Mouse (Mus musculus): ENCODE measurements around the gene Parp16.
A peak's percentile ranks its signal among the peaks of the same experiment; 100 is the strongest.
"Not testable (repeated sequence)": the region's sequence is repeated elsewhere in the genome, so short reads cannot be mapped to it uniquely, and the experiment has no call there.

Gene Parp16

DNA sequence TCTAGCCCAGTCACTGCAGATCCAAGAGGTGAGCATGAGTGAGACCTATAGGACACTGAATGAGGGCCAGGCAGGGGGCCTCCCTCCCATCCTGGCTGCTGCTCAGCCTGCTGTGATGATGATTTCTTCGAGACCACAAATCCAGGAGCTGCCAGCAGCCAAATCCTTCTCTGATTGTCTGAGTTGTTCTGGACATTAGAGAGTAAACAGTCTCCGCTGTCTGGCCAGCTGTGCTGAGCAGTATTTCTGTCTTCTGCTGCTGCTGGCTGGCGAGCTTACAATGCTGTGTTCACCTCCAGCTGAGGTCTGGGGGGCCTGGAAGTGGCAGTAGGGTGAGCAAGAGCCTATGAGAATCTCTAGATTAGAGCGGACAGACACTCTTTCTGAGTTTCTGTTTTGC lies 48.1 kb downstream of the Parp16 start:
- no peak for DNase-seq (ENCODE audit: low read depth, low spot score)

DNA sequence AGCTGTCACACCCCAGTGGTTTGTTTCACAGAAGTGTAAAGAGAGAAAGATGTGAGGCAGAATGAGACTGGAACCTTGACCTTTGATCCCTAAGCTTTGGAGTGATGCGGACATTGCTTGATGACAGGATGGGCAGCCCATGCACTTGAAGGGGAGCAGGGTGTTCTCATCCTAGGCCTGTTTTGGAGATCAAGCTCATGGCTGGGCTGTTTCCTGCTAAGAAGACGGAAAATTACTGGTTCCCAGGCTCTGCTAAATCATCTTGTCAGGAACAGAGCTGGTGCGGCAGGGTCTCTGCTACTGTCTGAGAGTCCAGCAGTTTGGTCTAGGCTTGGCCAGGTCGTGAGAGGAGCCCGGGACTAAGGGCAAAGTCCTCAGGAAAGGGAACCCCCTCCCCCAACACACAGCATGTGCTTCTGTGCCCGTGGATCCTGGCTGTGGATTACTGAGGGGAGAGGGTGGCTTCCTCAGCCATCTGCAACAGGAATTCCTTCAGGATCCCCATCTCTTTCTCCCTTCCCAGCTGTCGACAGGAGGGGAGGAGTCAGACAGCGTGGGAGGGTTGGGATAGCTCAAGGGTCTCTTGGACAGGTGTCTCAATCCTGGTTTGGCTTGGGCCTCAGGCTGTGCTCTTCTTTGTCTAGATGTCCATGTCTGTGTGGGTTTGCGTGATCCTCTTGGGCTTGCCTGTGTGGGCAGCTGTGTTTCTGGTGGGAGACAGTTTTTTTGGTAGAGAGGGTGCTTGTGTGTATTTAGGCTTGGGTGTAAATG lies 49.1 kb downstream of the Parp16 start:
- no peak for DNase-seq (ENCODE audit: low read depth, low spot score)

DNA sequence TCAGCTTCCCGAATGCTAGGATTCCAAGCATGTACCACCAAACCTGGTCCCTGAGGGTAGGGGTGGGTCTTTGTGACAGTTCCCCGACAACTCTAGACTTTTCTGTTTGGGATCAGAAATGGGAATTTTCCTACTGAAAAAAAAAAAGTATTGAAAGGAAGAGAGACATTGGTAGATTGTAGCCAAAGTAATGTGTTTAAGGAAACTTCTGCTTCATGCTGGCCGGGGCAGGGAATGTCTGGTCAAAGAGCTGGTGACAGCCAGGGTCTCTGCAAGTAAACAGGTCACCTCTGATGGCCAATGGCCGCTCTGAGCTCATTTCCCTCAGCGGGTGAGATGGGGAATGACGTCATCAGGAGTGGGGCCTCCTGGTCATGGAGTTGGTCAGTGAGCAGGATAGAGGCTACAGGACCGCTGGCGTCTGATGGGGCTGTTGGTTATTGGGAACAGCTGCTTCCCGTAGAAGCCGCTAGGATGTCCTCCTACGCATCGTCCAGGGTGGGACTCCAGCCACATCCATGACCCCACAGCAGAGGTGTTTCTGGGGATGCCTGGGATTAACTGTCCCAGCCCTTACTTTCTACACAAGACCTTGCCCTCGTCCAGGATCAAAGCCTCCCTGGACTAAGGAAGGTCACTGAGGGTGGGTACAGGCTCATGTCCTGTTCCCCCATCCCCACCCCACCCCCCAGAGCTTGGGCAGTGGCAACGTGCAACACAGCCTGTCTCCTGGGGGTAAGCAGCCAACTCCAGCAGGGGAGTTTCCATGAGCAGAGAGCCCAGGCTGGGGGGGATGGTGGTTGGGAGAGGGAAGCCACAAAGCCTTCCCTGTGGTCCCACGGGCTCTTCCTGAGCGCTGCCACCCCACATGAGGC lies 52.6 kb downstream of the Parp16 start:
- DNase-seq (ENCODE audit: low read depth, low spot score): no peak

DNA sequence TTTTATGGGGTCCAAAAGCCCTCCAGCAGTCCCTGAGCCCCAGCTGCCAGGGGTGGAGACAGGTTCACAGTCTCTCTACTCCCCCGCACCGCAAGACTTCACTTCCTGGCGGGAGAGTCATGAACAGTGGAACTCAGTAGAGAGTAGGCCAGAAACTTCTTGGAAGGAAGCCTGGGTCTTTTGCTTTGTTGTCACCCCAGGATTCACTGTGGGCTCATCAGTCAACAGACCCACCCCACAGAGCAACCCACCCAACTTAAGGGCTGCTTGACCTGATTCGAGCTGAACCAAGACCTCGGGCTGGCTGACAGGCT lies 53.2 kb downstream of the Parp16 start:
- no peak for DNase-seq (ENCODE audit: low read depth, low spot score)

DNA sequence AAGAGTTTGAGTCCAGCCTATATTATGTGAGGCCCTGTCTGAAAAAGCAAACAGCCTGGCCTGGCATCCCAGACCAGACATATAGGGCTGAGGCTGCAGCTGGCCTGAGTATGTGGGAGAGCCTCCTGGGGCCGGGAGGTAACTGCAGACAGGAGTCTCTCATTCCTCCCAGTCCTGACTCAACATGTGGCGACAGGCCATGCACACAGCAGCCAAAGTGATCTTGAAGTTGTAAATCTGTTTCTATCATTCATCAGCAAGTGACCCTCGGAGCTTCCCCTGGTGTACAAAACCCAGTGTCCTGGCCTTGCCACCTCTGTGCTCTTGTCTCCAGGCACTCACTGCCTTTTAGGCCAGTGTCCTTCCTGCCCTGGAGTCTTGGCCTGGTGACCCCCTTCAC lies 56.9 kb downstream of the Parp16 start:
- no peak for DNase-seq (ENCODE audit: low read depth, low spot score)

DNA sequence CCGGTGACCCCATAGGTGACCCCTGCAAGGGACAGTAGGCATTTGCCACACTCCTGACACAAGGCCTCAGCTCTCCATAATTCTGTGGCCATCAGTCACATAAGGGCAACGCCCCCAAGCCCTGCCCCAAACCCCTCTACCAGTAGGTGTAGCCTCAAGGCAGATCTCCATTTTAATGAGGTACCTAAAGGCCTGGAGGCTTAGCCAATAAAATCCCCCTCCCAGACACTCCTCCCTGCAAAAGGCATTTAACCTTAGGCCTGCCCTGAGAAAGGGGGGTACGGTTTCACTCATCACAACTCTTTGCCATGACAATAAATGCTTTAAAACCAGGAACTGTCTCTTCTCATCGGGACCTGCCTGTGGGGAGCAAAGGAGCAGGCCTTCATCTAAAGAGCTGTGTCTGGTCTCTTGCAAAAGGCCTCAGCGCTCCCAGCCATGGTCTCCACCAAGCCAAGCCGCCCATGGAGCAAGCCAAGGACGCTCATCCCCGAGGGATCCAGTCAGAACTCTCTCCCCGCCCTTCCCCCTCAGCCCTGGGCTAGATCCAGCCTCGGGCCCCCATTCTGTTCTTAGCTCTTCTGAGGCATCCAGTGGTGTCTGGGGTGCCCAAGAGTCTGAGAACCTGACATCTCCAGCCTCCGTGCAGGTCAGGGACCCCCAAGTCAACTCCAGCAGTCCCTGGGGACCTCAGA lies 60.9 kb downstream of the Parp16 start:
- DNase-seq (ENCODE audit: low read depth, low spot score): no peak

DNA sequence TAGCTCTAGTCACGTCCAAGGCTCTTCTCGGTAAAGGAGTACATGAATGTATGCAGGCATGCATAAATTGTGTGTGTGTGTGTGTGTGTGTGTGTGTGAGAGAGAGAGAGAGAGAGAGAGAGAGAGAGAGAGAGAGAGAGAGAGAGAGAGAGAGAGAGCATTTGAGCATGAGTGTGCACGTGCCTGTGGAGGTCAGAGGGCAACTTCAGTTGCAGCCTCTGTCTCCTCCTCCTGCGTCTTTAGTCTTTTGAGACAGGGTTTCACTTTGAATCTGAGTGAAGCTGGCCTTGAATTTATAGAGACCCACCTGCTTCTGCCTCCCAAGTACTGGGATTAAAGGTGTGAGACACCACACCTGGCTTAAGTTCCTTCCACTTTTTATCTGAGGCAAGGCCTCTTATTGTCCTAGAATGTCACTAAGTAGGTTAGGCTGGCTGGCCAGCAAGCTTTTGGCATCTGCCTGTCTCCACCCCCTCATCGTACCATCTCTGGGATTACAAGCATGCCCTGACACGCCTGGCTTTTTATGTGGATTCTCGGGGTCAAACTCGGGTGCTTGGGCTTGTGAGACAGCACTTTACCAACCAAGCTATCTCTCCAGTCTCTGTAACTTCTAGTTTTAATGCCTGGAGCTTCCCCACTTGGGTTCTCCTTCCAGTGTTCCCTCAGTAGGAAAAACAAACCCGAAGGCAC lies 62.2 kb downstream of the Parp16 start:
- DNase-seq (ENCODE audit: low read depth, low spot score): no peak

DNA sequence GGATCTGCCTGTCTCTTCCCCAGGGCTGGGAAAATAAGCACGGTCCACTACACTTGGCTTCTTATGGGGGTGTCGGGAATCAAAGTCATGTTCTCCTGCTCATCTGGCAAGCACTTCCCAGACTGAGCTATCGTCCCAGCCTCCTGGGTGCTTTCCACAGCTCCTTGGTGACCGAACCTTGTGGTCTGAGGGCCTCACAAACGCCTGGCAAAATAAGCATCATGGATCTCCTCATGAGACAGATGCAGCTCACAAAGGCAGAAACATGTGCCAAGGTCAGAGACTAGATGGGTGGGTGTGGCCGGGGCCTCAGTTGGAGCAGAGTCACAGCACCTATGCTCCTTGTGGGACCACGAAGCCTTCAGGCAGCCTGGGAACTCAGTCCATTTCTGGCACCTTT lies 64.2 kb downstream of the Parp16 start:
- DNase-seq (ENCODE audit: low read depth, low spot score): no peak

DNA sequence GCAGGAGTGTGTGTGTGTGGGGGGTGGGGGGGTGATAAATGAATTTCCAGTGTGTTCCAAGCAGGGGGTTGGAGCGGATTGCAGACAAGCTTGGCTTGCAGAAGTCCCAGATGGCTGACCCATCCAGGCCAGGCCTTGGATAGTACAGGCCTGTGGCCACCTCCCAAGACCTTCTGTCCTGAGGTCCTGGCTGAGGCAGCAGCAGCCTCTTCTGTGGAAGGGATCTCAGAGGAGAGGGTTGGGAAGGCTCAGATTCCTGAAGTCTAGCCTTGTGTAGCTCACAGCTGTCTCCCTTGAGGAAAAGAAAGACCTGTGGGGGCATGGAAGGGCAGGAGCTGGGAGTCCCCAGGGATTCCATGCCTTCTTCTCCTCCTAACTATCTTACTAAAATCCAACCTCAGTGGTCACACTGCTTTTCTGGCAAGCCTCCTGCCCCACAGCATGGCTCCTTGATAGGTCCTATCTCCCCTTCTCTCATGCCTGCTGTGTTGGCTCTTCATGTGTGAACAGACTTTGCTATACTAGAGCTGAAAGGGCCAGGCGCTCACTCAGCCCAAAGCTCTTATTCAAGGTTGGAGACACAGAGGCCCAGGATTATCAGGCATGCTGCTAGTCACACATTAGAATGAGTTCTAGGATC lies 66.6 kb downstream of the Parp16 start:
- DNase-seq (ENCODE audit: low read depth, low spot score): no peak

DNA sequence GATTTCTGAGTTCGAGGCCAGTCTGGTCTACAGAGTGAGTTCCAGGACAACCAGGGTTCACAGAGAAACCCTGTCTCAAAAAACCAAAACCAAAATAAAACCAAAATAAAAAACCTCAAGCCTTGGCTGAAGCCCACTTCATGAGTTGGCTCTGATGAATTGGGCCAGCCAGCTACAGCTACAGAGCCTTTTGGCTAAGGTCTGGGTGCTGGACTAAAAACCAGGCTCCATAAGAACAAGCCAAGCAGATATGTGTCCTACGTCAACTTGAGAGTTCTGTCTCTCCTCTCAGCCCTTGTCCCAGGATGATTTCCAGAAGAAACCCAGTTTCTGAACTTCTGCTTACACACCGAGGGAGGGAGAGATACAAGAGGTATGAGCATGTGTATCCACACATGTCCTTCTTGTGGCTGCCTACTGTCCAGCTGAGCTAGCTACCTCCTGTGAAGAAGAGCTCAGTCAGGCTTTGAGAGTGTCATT lies 67.5 kb downstream of the Parp16 start:
- DNase-seq (ENCODE audit: low read depth, low spot score): no peak

DNA sequence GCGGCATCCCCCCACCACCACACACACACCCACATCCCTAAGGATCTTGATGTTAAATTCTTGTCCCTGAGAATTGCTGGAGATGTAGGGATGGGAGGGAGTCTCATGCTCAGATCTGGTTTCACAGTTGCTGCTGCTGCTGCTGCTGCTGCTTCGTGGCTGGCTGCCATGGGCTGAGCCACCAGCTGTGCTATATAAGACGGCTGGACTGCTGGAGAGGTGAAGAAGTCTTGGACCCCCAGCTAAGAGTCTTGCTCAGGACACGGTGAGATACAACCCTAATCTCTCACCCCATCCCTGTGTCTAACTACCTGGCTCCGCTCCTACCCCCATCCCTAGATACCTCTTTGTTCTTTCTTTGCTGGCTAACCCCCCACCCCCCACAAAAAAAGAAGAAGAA lies 69.8 kb downstream of the Parp16 start, which contains the start of gene Cilp:
Gene Cilp (plus strand): TSS at position 222 of the 400 bp plus-strand sequence.
- no peak for DNase-seq (ENCODE audit: low read depth, low spot score)

DNA sequence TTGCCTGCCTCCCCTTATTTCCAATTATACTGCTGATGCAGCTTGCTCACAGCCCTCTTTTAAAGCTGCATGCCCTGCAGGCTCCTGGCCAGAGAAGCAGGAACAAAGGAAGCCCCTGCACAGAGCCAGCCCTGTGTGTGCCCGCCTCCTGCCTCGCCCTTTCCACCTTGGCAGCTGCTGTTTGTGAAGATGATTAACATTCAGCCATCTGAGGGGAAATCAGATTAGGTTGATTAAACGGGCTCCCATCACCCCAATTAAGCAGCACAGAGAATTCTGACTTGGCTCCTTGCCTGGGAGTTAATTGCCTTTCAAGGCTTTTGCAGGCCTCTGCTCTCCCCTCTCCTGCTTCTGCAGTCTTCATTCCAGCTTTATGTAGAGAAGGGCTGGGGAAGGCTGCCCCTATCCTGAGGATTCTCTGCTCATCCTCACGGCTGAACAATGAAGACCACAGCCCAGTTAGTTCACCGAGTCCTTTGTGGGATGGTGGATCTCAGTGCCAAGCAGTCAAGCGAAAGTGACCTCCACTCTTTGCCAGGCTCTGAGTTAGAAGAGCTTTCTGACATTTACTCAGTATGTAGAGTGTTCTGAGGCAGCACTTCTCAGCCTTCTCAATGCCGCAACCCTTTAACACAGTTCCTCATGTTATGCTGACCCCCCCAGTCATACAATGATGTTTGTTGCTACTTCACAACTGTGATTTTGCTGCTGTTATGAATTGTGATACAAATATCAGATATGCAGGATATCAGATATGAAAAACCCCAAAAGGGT lies 72.8 kb downstream of the Parp16 start:
- DNase-seq (ENCODE audit: low read depth, low spot score): peak; percentile 43

DNA sequence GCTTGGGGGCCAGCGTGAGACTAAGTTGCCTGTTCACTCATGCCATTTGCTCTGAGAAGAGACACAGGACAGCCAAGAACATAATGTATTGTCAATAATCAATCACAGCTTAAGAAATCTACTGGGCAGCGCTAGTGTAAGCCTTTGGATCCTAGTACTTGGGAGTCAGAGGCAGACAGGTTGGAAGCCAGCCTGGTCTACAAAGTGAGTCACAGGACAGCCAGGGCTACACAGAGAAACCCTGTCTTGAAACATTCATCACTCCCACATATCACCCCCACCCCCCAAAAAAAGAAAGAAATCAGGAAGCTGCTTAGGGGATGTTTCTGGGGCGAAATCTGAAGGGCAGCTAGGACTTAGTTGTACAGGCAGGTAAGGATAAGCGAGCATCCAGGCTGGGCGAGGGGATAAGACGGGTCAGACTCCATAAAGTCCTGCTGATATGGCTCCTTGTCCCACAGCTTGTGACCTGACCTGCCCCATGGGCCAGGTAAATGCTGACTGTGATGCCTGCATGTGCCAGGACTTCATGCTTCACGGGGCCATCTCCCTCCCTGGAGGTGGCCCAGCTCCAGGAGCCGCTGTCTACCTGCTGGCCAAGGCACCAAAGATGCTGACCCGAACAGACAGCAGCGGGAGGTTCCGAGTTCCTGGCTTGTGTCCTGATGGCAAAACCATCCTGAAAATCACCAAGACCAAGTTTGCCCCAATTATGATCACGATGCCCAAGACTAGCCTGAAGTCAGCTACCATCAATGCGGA lies 78.1 kb downstream of the Parp16 start:
- DNase-seq (ENCODE audit: low read depth, low spot score): no peak

DNA sequence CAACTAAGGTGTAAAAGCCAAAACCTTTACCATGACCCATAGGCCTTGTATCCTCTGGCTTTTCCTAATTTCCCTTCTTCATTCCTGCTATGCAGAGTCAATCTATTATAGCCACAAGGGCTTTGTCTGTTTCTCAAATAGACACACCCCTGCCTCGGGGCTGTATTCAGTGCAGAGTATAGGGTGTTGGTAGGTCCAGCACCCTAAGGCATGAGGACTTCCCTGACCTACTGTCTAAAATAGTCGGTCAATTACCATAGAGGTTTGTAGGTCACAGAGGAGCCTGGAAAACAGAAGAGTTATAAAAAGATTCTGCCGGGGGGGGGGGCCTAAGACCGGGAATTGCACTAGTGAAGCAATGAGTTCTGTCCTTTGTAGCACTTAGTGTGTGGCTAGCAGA lies 78.7 kb downstream of the Parp16 start:
- DNase-seq (ENCODE audit: low read depth, low spot score): no peak

DNA sequence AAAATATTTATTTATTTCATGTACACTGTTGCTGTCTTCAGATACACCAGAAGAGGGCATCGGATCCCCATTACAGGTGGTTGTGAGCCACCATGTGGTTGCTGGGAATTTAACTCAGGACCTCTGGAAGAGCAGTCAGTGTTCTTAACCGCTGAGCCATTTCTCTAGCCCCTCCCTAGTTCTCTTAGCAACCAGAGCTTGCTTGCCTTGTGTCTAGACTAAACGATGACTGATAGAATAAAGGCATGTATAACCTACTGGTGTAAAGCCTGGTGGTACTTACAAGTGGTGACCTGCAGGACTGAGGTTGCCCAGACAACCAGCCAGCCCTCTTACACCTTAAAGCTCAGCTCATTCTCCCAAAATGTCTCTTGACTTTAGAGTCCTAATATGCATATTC lies 79.7 kb downstream of the Parp16 start:
- DNase-seq (ENCODE audit: low read depth, low spot score): not testable (repeated sequence)

DNA sequence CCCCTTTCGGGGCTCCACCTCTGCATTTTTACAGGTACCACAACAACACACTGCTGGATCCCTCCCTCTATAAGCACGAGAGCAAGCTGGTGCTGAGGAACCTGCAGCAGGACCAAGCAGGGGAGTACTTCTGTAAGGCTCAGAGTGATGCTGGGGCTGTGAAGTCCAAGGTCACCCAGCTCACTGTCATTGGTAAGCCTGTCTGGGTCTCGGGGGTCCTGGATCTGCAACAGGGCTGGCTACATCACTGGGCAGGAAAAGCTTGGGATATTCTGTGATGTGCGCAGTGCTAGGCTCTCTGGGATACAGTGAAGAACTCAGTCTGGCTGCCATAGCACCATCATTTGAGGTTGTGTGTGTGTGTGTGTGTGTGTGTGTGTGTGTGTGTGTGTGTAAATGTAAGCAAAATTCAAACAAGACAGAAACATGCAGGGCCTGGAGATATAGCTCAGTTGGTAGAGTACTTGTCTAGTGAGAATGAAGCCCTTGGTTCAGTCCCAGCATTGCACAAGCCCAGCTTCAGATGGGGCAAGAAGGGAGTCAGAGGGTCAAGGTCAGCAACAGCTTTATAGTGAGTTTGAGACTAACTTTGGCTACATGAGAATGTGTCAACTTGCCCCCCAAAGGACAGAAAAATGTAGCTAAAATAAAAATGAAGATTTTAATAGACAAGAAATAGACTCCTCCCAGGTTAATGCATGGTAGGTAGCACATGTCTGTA lies 80.8 kb downstream of the Parp16 start:
- DNase-seq (ENCODE audit: low read depth, low spot score): no peak

DNA sequence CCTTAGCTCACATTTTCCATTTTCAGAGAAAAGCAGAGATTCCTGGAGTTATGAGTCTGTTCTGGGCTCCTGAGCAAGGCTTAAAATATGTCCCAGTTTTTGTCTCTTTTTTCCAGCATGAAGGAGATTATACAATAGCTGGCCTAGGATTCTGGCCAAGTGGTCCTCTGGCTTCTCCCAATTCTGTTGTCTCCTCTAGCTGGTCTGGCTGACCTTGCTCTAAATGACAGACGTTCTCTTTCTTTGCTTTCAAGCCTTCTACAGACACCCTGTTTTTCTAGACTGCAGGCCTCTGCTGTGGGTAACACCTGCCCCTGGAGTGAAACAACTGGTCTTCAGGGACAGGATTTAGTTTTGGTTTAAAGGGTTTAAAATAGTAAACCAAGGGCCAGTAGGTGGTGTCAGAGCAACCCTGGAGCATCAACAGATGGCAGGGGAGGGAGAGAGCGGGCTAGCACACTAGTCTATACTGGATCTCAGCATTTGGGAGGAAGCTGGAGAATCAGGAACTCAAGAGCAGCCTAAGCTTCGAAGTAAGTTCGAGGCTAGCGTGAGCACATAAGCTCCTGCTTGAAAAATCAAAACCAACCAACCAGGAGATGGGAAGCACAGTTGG lies 86.5 kb downstream of the Parp16 start:
- no peak for DNase-seq (ENCODE audit: low read depth, low spot score)

DNA sequence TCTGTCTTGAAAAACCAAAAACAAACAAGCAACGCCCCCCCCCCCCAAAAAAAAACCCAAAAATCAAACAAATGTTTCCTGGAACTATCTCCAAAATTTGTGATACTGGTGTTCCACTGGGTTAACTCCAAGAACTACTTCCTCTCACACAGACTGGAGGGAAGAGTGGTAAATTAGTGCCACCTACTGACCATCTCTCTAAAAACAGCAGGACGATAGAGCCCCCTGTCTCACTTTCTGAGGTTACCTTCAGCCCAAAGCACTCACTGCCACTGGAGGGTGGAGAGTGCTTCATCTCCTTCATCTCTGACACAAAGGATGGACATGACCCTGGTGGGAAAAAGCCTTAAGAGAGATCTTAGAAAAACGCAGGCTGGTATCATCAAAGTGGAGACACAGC lies 88.1 kb downstream of the Parp16 start:
- no peak for DNase-seq (ENCODE audit: low read depth, low spot score)

DNA sequence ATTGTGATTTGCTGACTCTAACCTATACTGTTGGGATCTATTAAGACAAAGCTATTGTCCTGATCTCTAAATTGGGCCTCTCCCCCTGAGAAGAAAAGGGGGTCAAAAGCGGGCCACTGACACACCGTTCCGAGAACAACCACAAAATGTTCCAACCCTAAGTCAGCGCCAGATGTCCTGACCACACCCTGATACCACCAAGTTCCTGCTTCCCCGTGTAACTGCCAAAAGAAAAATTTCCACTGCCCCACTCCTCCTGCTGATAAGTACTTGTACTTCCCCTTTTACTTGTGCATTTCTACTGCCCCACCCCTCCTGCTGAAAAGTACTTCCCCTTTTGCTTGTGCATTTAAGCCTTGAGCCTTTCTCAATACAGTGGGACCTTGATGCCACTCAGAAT lies 93.1 kb downstream of the Parp16 start:
- DNase-seq (ENCODE audit: low read depth, low spot score): not testable (repeated sequence)
